Mouse (Mus musculus) heart, adult 18-20 months (tissue): ENCODE results near the gene Rimklb. TPM values are rescaled to one million over a fixed set of nuclear protein-coding genes. Genes with fewer than 3 reads are reported as not detected.

ENCODE experiments used
- DNase-seq, 2 experiments: peaks; one replicate each; pipeline ENCODE4 v3.0.0; 2021 to 2022; ENCODE audit warnings: mixed read lengths in 1 of 2
- total RNA-seq, 2 experiments: library from RNA; stranded (reverse); gene quantifications; 2 replicates each; pipeline ENCODE4 v1.2.3; 2021

The Rimklb gene
- total RNA-seq, 2 experiments from 2014 or later = 0.33 TPM; not detected in 1

GRCm38 (mm10) chr6:122417015-122417414, 81.5 kb downstream of the Rimklb start:
- no peak for DNase-seq

GRCm38 (mm10) chr6:122416347-122416746, 82.2 kb downstream of the Rimklb start:
- DNase-seq = no peak

- no peak for DNase-seq
Observed at GRCm38 (mm10) chr6:122411281-122411680, 87.3 kb downstream of the Rimklb start.

GRCm38 (mm10) chr6:122402240-122402639, 96.3 kb downstream of the Rimklb start:
- DNase-seq = peak; percentile 12 to 52

- DNase-seq = no peak
Observed at GRCm38 (mm10) chr6:122400263-122400662, 98.3 kb downstream of the Rimklb start.

Other genes with a start within 250 kb of the Rimklb start
- gene Klrg1, start 215.9 kb downstream of the Rimklb start, total RNA-seq = under 1 TPM in 1 of 2 experiments, not detected in 1; 0.25 TPM
- gene M6pr, start 190.0 kb downstream of the Rimklb start, total RNA-seq = 10 to 100 TPM; 42.5 to 45.6 TPM
- gene Phc1, start 158.2 kb downstream of the Rimklb start, total RNA-seq = 10 to 100 TPM; 17.8 to 18.6 TPM
- 10 to 100 TPM; 18.1 to 19.6 TPM for gene Mfap5, start 7.1 kb upstream of the Rimklb start, total RNA-seq
- gene Aicda, start 55.0 kb upstream of the Rimklb start, total RNA-seq = not detected
- gene Apobec1, start 103.7 kb upstream of the Rimklb start, total RNA-seq = 1 to 10 TPM; 4.5 to 5.1 TPM
- not detected for gene Gdf3, start 111.3 kb upstream of the Rimklb start, total RNA-seq
- gene Dppa3, start 127.6 kb upstream of the Rimklb start, total RNA-seq = not detected
- gene Nanog, start 208.7 kb upstream of the Rimklb start, total RNA-seq = not detected